Mouse (Mus musculus) brain, embryonic 14.5 days (tissue): ENCODE measurements at regions not wholly inside any gene's neighbourhood (a gene's known extent, or its start where the extent isn't known, plus 50 kb on each side); places are given as distances from the start of the nearest gene placed in this dataset.

ENCODE experiments used
- DNase-seq: peaks from one replicate; pipeline ENCODE4 v3.0.0-alpha.2; 2011; ENCODE audit warnings: low read depth
- CTCF ChIP-seq: fragments of 200-500 bp; IDR thresholded peaks from 2 replicates; pipeline ENCODE4 v1.5.1; 2012; ENCODE audit warnings: inconsistent platforms, mild to moderate bottlenecking, moderate library complexity, borderline replicate concordance; ENCODE audit not compliant: insufficient read depth, insufficient read length; ENCODE audit errors: extremely low read depth
- POLR2A ChIP-seq: fragments of 200-500 bp; IDR thresholded peaks from 2 replicates; pipeline ENCODE4 v1.6.1; 2012; ENCODE audit warnings: mild to moderate bottlenecking, inconsistent platforms, borderline replicate concordance; ENCODE audit not compliant: poor library complexity, insufficient read depth, insufficient read length, severe bottlenecking; ENCODE audit errors: extremely low read depth

- DNase-seq: no peak
- no peak for TF ChIP-seq POLR2A
- no peak for TF ChIP-seq CTCF
These were observed 98.0 kb downstream of the Dhx15 start for GRCm38 (mm10) chr5:52092273-52092672.

- TF ChIP-seq POLR2A (no peak), CTCF (no peak)
- no peak for DNase-seq
These were observed 102.2 kb downstream of the Dhx15 start for GRCm38 (mm10) chr5:52088131-52088530.

- no peak for TF ChIP-seq CTCF
- TF ChIP-seq POLR2A: no peak
- DNase-seq: no peak
These were observed 103.4 kb downstream of the Dhx15 start for GRCm38 (mm10) chr5:52086766-52087429.

- no peak for DNase-seq
- no peak for TF ChIP-seq POLR2A
- no peak for TF ChIP-seq CTCF
These were observed 110.0 kb downstream of the Dhx15 start for GRCm38 (mm10) chr5:52080268-52080667.

GRCm38 (mm10) chr5:52077696-52078095 lies 112.6 kb downstream of the Dhx15 start:
- TF ChIP-seq POLR2A (no peak), CTCF (no peak)
- DNase-seq: no peak

GRCm38 (mm10) chr5:52075096-52075495 lies 115.2 kb downstream of the Dhx15 start:
- TF ChIP-seq POLR2A: no peak
- TF ChIP-seq CTCF: no peak
- DNase-seq: no peak

GRCm38 (mm10) chr5:52064804-52065451 lies 125.4 kb downstream of the Dhx15 start:
- TF ChIP-seq CTCF (peak; percentile 93), POLR2A (no peak)
- DNase-seq: peak; percentile 90

GRCm38 (mm10) chr5:52062214-52062613 lies 128.1 kb downstream of the Dhx15 start:
- DNase-seq: no peak
- TF ChIP-seq POLR2A: no peak
- no peak for TF ChIP-seq CTCF

GRCm38 (mm10) chr5:52061226-52061625 lies 129.1 kb downstream of the Dhx15 start:
- TF ChIP-seq POLR2A: no peak
- no peak for TF ChIP-seq CTCF

GRCm38 (mm10) chr5:52057261-52057660 lies 133.1 kb downstream of the Dhx15 start:
- no peak for DNase-seq
- TF ChIP-seq CTCF (no peak), POLR2A (no peak)

More at GRCm38 (mm10) chr5:52061226-52061625, 129.1 kb downstream of the Dhx15 start:
- DNase-seq: no peak

- TF ChIP-seq POLR2A: no peak
- no peak for TF ChIP-seq CTCF
- DNase-seq: no peak
These were observed 138.2 kb downstream of the Dhx15 start for GRCm38 (mm10) chr5:52052072-52052465.
